Mouse (Mus musculus) heart, embryonic 10.5 days (tissue): ENCODE measurements at regions not wholly inside any gene's neighbourhood (a gene's known extent, or its start where the extent isn't known, plus 50 kb on each side); places are given as distances from the start of the nearest gene placed in this dataset.

ENCODE experiments used
- DNase-seq: peaks from one replicate; pipeline ENCODE4 v3.0.0-alpha.2; 2017; ENCODE audit warnings: low spot score
- H3K27ac ChIP-seq: fragments of 300-500 bp; sonication (generic); 2 replicates; pipeline ENCODE4 v1.5.1; 2016; ENCODE audit warnings: mild to moderate bottlenecking
- H3K27me3 ChIP-seq: fragments of 300-500 bp; sonication (generic); 2 replicates; pipeline ENCODE4 v1.6.1; 2016; ENCODE audit warnings: mild to moderate bottlenecking; ENCODE audit not compliant: poor library complexity, insufficient read depth, severe bottlenecking
- H3K36me3 ChIP-seq: fragments of 300-500 bp; sonication (generic); 2 replicates; pipeline ENCODE4 v1.6.1; 2016; ENCODE audit warnings: mild to moderate bottlenecking, moderate library complexity
- H3K4me1 ChIP-seq: fragments of 300-500 bp; sonication (generic); 2 replicates; pipeline ENCODE4 v1.6.1; 2016; ENCODE audit warnings: mild to moderate bottlenecking
- H3K4me3 ChIP-seq: fragments of 300-500 bp; sonication (generic); 2 replicates; pipeline ENCODE4 v1.5.1; 2016; ENCODE audit warnings: mild to moderate bottlenecking, moderate library complexity
- H3K9me3 ChIP-seq: fragments of 300-500 bp; sonication (generic); 2 replicates; pipeline ENCODE4 v1.6.1; 2016; ENCODE audit warnings: mild to moderate bottlenecking, moderate library complexity
- WGBS: fragments of 180-500 bp; shearing (Covaris S2); methylation state at CpG from one replicate; pipeline ENCODE4 v1.1.7; 2016; 5-methylcytosine and 5-hydroxymethylcytosine counted together

DNA sequence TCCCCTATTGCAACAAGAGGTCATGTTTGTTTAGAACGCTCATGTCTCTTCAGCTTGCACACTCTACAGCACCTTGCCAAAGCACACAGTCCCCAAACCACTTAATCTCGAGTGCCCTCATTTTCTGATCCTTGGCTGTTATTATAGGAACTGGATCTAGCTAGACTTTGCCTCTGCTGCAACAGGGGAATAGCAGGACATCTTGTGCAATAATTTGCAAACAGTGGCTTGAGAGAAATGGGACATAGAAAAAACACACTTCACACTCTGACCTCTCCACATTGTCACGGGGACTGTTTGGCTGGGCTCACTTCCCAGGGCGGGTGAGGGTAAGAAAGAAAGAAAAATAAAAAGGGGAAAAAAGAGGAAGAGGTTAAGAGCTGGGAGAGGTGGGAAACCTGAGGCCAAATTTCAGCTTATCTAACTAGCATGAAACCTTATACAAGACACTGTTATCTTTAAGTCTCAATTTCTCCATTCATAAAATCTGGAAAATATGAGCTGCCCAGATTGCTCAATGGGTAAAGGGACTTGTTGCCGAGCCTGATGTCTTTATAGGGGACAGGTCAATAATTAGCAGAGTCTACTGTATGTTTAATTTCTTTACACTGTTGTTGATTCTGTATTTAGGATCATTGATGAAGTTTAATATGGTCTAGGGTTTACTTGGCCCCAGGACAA is 356.0 kb downstream of the Ankrd50 start:
- Histone ChIP-seq H3K36me3 (no peaks in the 10 kb centered on the region), H3K27me3 (no peaks in the 10 kb centered on the region), H3K27ac (no peak overlapping the region), H3K9me3 (no peaks in the 10 kb centered on the region), H3K4me1 (no peaks in the 10 kb centered on the region), H3K4me3 (no peak overlapping the region)
- 60% methylated on average over 5 of the region's 5 CpGs for WGBS
- DNase-seq: no peak

DNA sequence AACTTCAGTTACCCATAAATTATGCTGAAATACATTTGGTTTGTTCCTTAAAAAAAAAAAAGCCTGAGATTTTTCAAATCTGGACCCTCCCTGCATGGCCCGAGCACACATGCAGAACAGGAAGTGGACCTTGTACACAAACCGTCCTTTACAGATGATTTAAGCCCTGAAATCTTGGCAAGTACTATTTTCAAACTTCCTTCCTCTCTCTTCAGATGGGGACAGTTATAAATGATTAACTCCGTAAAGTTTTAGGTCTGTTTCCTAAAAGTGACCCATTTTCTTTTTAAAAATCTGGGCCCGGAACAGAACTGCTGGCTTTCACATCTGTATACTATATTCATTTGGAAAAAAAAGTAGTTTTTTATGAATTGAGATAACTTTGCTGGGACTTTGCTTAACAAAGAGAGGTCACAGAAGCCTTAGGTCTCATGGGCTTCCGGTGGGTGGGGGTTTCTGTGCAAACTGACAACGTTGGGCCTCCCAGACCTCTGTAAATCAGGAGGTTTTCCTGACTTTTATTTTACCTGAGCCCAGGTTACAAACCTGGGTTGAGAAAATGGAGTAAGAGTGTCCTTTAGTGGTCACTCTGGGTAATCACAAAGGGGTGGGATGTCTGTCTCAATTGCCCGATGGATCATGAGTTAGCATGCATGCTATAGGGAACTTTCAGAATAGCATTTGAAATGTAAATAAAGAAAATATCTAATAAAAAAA is 368.4 kb downstream of the Ankrd50 start:
- 59% methylated on average over 7 of the region's 7 CpGs for WGBS
- Histone ChIP-seq H3K4me3 (no peak overlapping the region), H3K27ac (no peak overlapping the region), H3K27me3 (no peaks in the 10 kb centered on the region), H3K36me3 (no peaks in the 10 kb centered on the region), H3K4me1 (no peaks in the 10 kb centered on the region), H3K9me3 (no peaks in the 10 kb centered on the region)
- no peak for DNase-seq

DNA sequence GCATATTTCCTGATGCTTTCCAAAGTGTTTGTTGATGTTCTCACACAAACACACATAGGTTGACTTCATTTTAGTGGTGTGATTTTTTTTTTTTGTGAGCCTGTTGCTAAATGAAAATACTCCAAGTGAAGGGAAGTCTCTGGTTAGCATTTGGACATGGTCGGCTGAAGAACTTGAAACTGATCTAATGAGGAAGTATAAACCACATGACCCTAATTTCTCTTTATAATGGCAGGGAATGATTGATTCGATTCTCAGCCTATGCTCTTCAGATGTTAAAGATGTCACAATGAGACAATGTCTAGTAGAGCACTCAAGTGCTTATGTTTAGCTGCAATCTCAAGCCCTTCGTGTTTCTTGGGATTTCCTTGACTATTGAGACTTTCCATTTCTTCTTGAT is 372.1 kb downstream of the Ankrd50 start:
- H3K4me1 ChIP-seq: no peaks in the 10 kb centered on the region

DNA sequence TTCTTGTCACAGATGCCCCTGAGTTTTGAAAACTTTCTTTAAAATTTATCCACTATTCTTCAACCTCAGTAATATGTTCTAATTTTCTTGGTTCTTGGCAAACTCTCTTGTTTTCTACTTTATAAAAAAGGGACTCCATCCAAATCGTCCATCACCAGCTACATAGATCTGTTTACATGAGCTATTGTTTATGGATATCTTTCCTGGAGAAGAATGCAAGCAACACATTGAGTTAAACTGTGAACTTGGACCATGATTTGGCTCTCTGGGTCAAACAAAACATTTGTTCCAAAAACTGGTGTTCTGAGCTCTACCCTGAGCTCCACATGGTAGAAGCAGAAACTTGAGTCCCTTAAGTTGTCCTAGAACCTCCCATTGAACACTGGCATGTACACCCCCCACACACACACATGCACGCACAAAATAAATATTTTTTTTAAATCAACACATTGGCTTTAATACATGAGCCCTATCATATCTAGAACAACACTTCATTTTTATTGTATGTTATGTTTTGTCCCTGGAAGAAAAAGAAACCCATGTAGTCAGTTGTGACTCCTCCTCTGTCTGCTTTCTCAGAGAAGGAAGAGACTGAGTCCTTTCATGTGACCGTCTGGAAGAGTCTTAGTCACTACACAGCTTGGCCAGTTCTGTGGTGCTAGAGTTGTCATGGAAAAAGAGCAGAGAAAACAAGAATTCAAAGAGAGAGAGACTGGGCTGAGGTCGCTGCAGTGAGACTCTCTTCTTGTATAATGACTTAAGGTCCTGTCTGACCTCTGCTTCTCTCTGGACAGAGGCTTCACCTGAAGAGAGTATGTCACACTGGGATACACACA is 379.4 kb downstream of the Ankrd50 start:
- Histone ChIP-seq H3K36me3 (no peaks in the 10 kb centered on the region), H3K27me3 (no peaks in the 10 kb centered on the region), H3K4me3 (no peak overlapping the region), H3K9me3 (no peaks in the 10 kb centered on the region), H3K27ac (no peak overlapping the region), H3K4me1 (no peaks in the 10 kb centered on the region)
- WGBS: 73% methylated on average over 4 of the region's 4 CpGs
- DNase-seq: no peak

More for the DNA sequence above, 372.1 kb downstream of the Ankrd50 start:
- 79% methylated on average over 3 of the region's 3 CpGs for WGBS
- no peak overlapping the region for H3K4me3 ChIP-seq
- no peak overlapping the region for H3K27ac ChIP-seq
- H3K36me3 ChIP-seq: no peaks in the 10 kb centered on the region
- H3K27me3 ChIP-seq: no peaks in the 10 kb centered on the region
- no peaks in the 10 kb centered on the region for H3K9me3 ChIP-seq
- DNase-seq: no peak

DNA sequence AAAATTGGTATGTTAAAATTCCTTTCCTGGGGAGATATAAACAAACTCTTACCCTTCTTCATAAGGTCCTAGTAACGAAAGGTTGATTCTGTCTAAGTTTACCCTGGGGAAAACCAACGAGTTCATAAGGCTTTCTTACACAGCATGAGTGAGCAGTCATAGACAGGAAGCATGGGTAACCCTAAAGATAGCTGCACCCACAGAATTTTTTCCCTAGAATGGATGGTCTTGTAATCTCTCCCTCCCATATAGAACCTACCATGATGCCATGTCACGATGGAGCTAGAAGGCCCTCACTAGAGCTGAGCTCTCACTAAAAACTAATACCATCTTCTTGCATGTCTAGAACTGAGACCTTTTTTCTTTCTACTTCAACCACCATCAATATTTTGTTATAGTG is 380.1 kb upstream of the Gm5148 start:
- no peaks in the 10 kb centered on the region for H3K27me3 ChIP-seq
- DNase-seq: no peak
- H3K27ac ChIP-seq: no peak overlapping the region
- H3K4me3 ChIP-seq: no peak overlapping the region
- H3K36me3 ChIP-seq: no peaks in the 10 kb centered on the region
- H3K4me1 ChIP-seq: no peaks in the 10 kb centered on the region
- 79% methylated on average over 3 of the region's 3 CpGs for WGBS
- H3K9me3 ChIP-seq: no peaks in the 10 kb centered on the region

GRCm38 (mm10) chr3:38102985-38103384 is 378.7 kb upstream of the Gm5148 start:
- Histone ChIP-seq H3K9me3 (no peaks in the 10 kb centered on the region), H3K4me1 (no peaks in the 10 kb centered on the region), H3K27ac (no peak overlapping the region), H3K36me3 (no peaks in the 10 kb centered on the region), H3K27me3 (no peaks in the 10 kb centered on the region), H3K4me3 (no peak overlapping the region)
- 73% methylated on average over 1 of the region's 1 CpGs for WGBS
- no peak for DNase-seq

- WGBS: 81% methylated on average over 1 of the region's 1 CpGs
- no peaks in the 10 kb centered on the region for H3K36me3 ChIP-seq
- no peak overlapping the region for H3K4me3 ChIP-seq
- H3K27me3 ChIP-seq: no peaks in the 10 kb centered on the region
- no peaks in the 10 kb centered on the region for H3K9me3 ChIP-seq
- no peak overlapping the region for H3K27ac ChIP-seq
- H3K4me1 ChIP-seq: no peaks in the 10 kb centered on the region
- DNase-seq: no peak
Measured at GRCm38 (mm10) chr3:38102181-38102580, 377.9 kb upstream of the Gm5148 start.

DNA sequence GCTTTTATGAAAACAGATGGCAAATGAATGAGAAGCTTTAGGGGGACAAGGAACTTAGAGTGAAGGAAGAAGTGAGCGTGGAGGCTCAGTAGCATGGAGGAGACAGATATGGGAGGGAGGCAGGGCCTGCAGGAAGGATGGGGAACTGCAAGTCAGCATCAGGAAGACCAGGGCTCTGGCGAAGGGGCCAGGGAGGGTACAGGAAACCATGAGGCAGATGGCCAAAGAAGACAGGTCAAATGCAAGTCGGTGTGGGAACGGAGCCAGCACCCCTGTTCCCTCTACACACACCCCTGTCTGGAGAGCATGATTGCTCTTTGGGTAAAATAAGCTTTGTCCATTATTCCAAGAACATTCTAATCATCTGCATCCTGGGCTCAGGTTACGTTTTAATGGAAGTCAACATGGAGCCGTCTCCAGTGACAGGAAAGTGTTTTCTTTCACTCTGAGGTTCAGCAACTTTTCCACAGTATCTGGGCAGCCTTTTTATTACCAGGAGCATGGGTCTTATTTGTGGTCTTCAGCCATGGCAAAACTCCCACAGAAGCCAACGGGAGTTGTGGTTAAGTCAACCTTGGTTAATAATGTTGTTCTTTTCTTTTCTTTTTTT is 370.2 kb upstream of the Gm5148 start:
- H3K36me3 ChIP-seq: no peaks in the 10 kb centered on the region
- no peak for DNase-seq
- no peaks in the 10 kb centered on the region for H3K9me3 ChIP-seq
- no peak overlapping the region for H3K27ac ChIP-seq
- no peaks in the 10 kb centered on the region for H3K4me1 ChIP-seq
- H3K4me3 ChIP-seq: no peak overlapping the region
- no peaks in the 10 kb centered on the region for H3K27me3 ChIP-seq
- 79% methylated on average over 7 of the region's 7 CpGs for WGBS

DNA sequence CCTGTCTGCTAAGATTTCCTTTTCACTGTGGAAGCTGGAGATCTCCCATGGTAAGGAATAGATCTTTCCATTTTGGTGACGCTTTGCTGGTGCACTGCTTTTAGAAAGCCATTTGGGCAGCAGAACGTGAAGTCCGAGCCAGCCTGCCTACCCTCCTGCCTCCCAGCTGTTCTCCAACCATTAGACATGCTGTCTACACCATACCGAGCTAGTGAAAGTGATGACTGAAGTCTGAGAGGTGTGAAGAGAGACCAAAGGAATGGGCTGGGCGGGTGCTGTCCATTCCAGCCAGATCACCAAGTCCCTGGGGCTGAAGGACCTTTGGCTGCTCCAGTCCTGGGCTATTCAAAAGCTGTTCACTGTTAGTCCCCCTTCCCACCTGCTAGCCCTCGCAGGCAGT is 360.3 kb upstream of the Gm5148 start:
- DNase-seq: no peak
- 35% methylated on average over 6 of the region's 6 CpGs for WGBS
- H3K27me3 ChIP-seq: no peaks in the 10 kb centered on the region
- H3K4me1 ChIP-seq: no peaks in the 10 kb centered on the region; the same call in 1 of the 2 replicates
- H3K27ac ChIP-seq: no peak overlapping the region
- no peaks in the 10 kb centered on the region for H3K9me3 ChIP-seq
- H3K36me3 ChIP-seq: no peaks in the 10 kb centered on the region
- no peak overlapping the region for H3K4me3 ChIP-seq

DNA sequence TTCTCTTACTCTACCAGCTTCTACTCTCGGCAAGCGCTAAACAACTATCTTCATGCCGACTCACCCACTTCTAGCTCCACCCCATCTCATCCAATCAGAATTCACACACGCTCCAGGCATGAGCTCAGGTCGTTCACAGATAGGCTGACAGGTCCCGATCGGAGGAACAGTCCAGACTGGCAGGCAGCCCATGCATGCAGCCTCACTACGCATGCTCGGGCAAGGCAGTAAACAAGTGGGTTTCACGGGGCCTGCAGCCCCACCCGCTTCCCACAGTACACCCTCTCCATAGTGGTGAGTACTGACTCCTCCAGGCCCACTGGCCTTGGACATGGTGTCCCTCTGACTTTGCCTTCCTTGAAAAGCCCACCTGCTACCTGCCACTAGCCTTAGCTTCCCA is 358.1 kb upstream of the Gm5148 start:
- Histone ChIP-seq H3K4me1 (no peaks in the 10 kb centered on the region; the same call in 1 of the 2 replicates), H3K27ac (no peak overlapping the region), H3K27me3 (no peaks in the 10 kb centered on the region), H3K9me3 (no peaks in the 10 kb centered on the region), H3K4me3 (no peak overlapping the region), H3K36me3 (no peaks in the 10 kb centered on the region)
- no peak for DNase-seq
- 80% methylated on average over 11 of the region's 11 CpGs for WGBS

DNA sequence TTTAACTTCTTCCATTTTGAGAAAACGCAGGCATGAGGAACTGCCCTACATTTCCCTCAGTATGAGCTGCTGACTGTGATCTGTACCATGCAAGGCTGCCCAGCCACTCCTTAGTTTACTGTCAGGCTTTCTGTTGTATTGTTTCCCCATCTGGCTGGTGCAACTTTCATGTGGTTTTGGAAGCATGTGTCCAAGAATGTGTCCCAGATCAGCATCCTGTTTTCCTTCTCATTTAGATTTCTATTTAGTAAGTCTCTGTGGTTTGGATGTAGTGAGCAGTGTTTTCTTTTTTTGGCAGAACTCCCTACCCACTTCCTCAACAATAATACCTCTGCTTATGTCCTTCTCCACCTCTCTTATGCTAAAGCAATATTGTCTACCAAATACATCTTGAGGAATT is 352.5 kb upstream of the Gm5148 start:
- H3K36me3 ChIP-seq: no peaks in the 10 kb centered on the region
- no peaks in the 10 kb centered on the region for H3K27me3 ChIP-seq
- DNase-seq: no peak
- H3K4me3 ChIP-seq: no peak overlapping the region
- H3K4me1 ChIP-seq: no peaks in the 10 kb centered on the region
- H3K27ac ChIP-seq: no peak overlapping the region
- WGBS: 73% methylated on average over 1 of the region's 1 CpGs
- H3K9me3 ChIP-seq: no peaks in the 10 kb centered on the region

- no peaks in the 10 kb centered on the region for H3K36me3 ChIP-seq
- no peak overlapping the region for H3K4me3 ChIP-seq
- H3K4me1 ChIP-seq: no peaks in the 10 kb centered on the region
- 83% methylated on average over 4 of the region's 4 CpGs for WGBS
- H3K27me3 ChIP-seq: no peaks in the 10 kb centered on the region
- H3K9me3 ChIP-seq: no peaks in the 10 kb centered on the region
- DNase-seq: no peak
- H3K27ac ChIP-seq: no peak overlapping the region
Measured at GRCm38 (mm10) chr3:38073946-38074345, 349.7 kb upstream of the Gm5148 start.

- no peaks in the 10 kb centered on the region for H3K9me3 ChIP-seq
- H3K27ac ChIP-seq: no peak overlapping the region
- 75% methylated on average over 9 of the region's 9 CpGs for WGBS
- no peaks in the 10 kb centered on the region for H3K36me3 ChIP-seq
- DNase-seq: no peak
- H3K27me3 ChIP-seq: no peaks in the 10 kb centered on the region
- no peaks in the 10 kb centered on the region for H3K4me1 ChIP-seq
- H3K4me3 ChIP-seq: no peak overlapping the region
Measured at GRCm38 (mm10) chr3:38055627-38056026, 331.3 kb upstream of the Gm5148 start.
